Mouse (Mus musculus) forelimb bud, embryonic 11.5 days (tissue): ENCODE data around the gene Ddah2.
A peak's percentile ranks its signal among the peaks of the same experiment; 100 is the strongest.
"Not testable (repeated sequence)": the region's sequence is repeated elsewhere in the genome, so short reads cannot be mapped to it uniquely, and the experiment has no call there.

ENCODE experiments used
- DNase-seq: peaks from one replicate; pipeline ENCODE4 v3.0.0-alpha.2; 2012; ENCODE audit warnings: low read depth, low spot score

Ddah2 gene

DNA sequence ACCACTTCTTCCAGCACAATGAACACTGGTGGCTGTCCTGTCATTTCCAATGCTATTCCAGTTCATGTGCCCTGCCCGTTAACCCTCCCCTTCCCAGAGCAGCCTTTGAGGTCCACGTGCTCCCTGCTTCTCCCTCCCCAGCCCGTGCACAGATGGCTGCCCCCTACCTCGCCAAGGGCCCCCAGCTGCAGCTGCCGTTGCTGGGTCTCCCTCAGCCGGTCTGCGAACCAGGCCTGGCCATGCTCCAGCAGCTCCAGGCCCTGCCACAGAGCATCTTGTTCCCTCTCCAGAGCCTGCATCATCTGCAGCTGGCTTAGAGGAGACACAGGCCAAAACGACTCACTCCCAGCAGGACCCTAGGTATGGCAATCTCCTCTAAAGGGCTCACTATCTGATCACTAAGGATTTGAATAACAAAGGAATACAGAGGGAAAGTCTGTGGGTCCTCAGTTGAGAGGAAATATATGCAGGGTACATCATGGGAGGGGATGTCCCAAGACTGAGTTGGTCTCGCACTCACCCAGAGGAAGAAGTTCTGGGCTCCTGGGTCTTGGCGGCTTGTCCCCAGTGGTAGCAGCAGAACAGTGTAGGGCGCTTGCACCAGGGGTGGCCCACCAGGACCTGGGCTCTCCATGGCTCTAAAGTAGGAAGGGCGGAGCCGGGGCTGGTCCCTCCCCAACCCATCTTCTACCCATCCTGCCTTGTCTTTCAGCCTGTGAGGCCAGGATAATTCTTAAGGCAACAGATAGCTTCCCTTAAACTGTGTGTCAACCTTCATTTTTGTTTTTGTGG, 31.4 kb upstream of the Ddah2 start, which contains the start of gene Sapcd1:
Sapcd1 (minus strand) TSS at position 740 of the 792 bp plus-strand sequence.
- no peak for DNase-seq

GRCm38 (mm10) chr17:35028315-35028714, 30.5 kb upstream of the Ddah2 start:
- DNase-seq: no peak

DNA sequence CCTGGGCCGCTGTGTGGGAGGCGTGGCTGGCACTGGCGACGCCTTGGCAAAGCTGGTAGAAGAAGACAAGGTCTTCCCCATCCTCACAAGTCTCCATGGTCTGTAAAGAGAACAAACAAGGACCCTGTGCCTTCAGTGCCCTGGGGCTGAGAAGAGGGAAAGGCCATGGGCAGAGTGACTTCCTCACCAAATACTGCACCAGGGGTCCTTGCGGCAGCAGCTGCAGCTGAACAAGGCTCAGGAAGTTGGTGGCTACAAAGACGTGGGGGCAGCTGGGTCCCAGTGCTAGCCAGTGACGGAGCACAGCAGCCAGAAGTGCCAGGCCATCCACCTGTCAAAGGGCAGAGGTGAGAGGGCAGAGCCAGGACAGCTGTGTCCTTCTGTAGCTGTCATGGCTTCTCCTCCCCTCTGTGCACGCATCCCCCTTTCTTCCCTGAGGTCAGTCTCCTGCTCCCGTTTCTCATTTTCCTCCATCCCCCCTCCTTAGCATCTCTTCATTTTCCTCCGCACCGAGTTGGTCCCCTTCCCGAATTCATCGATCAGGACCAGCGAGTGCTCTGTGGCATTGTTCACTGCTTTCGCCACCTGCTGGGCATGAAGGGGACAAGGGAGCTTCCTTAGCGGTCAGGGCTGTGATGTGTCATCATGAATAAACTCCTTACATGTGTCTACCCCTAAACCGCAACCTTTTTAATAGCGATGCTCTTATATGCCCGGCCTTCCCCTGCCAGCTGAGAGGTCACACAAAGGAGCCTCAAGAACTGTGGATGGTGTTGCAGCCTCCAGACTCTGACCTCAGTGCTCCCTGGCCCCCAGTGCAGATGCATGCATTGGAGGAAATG, 28.9 kb upstream of the Ddah2 start:
- DNase-seq: no peak

GRCm38 (mm10) chr17:35031272-35031671, 27.6 kb upstream of the Ddah2 start:
- no peak for DNase-seq

- DNase-seq: no peak
Measured at GRCm38 (mm10) chr17:35031880-35032279, 27.0 kb upstream of the Ddah2 start.

- no peak for DNase-seq
Measured at GRCm38 (mm10) chr17:35032323-35032870, 26.4 kb upstream of the Ddah2 start.

DNA sequence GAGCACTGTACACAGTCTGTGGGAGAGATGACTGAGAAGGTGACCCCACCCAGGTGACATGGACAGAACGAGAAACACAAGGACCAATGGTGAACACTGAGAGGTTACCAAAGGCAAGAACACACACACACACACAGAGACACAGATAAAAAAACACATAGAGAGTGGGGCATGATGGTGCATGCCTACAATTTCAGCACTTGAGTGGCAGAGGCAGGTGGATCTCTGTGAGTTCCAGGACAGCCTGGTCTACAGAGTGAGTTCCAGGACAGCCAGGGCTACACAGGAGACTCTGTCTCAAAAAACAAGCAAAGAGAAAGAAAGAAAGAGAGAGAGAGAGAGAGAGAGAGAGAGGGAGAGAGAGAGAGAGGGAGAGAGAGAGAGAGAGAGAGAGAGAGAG, 25.1 kb upstream of the Ddah2 start:
- not testable (repeated sequence) for DNase-seq

GRCm38 (mm10) chr17:35034896-35035295, 23.9 kb upstream of the Ddah2 start:
- no peak for DNase-seq

- DNase-seq: no peak
Measured at GRCm38 (mm10) chr17:35039121-35039873, 19.5 kb upstream of the Ddah2 start.

DNA sequence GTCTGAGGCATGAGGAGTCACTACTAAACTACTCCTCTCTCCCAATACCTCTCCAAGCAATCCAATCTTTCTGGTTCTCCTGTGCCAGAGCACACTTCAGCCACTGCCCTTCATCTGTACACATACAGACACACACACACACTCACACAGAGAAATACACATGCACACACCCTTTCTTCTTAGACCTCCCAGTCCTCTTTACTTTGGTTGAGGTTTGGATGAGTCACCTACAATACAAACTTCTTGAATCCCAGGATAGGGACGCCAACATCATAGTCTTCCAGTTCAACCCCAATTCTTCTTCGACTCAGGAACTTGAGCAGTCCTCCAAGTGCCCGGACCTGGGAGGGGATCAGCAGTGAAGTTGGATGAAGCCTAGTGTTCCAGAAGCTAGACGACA, 15.0 kb upstream of the Ddah2 start:
- no peak for DNase-seq

- DNase-seq: no peak
Measured at GRCm38 (mm10) chr17:35044904-35045806, 13.7 kb upstream of the Ddah2 start.

DNA sequence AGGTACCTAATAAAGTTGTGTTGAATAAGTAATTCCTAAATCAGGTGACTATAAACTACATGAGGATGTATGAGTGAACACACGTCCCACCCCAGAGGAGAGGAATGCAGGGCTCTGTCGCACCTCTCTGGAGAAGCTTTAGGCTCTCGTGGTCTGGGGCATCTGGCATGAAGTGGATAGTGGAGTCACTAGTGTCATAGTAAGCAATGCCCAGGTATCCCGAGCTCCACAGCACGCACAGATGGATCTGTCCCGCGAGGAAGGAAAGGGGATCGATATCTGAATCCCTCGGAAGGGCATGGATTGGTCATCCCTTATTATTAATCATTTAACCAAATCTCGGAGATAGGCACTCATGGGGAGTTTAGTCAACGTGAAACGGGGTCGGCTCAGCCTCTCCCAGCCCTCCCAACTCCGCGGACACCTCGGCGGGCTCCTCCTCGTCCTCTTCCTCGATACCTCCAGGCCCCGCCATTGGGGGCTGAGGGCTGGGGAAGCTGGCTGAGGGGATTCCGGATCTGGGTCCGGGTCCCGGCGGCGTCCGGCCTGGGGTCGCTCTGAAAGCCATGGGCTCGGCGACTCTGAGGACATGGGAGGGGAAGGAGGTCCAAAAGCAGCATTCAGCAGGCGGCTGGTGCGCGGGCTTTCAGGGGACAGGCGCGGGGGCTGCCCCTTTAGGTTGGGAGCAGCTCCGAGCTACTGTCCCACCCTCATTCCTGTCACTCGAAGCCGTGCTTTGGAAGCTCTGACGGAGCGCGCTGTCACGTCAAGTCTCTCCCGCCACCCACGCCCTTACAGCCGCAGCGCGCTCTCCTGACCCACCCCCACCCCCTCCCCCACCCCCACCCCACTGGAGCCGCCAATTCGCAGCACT, 12.8 kb upstream of the Ddah2 start:
- no peak for DNase-seq

DNA sequence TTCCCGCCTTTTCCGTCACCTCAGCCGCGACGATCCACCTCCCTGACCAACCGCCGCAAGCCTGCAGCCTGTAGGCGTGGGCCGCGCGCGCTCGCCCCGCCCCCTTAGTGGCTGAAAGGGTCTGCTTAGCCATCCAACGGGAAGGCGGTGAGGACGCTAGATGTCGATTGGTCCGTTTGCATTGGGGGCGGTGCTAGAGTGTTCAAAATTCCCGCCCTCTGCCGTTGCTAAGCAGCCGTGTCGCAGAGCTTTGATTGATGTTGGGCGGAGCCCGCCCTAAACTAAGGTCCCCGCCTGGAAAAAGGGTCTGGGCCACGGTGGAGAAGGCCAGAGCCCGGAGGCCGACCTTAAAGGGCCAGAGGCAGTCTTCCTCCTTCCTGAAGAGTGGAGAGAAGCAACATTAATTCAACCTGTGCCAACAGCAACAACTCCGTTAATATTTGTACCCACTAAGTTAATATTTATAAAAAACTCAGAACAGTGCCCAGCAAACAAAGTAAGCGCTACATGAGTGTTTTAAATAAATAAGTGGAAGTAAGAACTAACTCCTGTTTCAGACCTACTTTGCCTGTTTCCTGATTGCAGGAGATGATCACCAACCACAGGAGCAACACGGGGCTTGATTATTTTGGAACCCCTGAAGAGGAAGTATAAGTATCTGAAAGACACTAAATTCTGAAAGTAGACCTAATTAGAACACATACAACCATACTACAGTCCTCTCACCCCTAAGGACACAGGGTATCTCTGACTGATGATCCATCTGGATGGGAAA, 12.0 kb upstream of the Ddah2 start, which contains the start of gene Msh5:
Msh5 (minus strand) TSS at position 65 of the 775 bp plus-strand sequence.
- peak; percentile 100 for DNase-seq

GRCm38 (mm10) chr17:35047688-35048087, 11.1 kb upstream of the Ddah2 start:
- no peak for DNase-seq

- no peak for DNase-seq
Measured at GRCm38 (mm10) chr17:35048149-35048931, 10.5 kb upstream of the Ddah2 start.

- DNase-seq: no peak
Measured at GRCm38 (mm10) chr17:35048932-35049440, 9.8 kb upstream of the Ddah2 start.

- DNase-seq: peak; percentile 69
Measured at GRCm38 (mm10) chr17:35049561-35050016, 9.2 kb upstream of the Ddah2 start, which contains the start of gene Clic1. TSS of gene Clic1 (plus strand) at chr17:35049966.
